Mouse (Mus musculus) limb, embryonic 14.5 days (tissue): ENCODE measurements around the gene Trappc6b. TPM values are rescaled to one million over a fixed set of nuclear protein-coding genes. Genes with fewer than 3 reads are reported as not detected.
A peak's percentile ranks its signal among the peaks of the same experiment; 100 is the strongest.

Experiments
- ATAC-seq: fragments of 200-750 bp; cut with Nextera tagmentation; 2 replicates; pipeline ENCODE4 v1.8.0; 2017; ENCODE audit warnings: low read depth, moderate number of reproducible peaks, moderate TSS enrichment; ENCODE audit not compliant: low FRiP score
- DNase-seq: peaks from one replicate; pipeline ENCODE4 v3.0.0-alpha.2; 2015; ENCODE audit warnings: low spot score
- H3K27ac ChIP-seq: fragments of 300-500 bp; sonication (generic); replicated peaks from 2 replicates; pipeline ENCODE4 v1.5.1; 2014; ENCODE audit warnings: low read depth, mild to moderate bottlenecking, low read length, moderate library complexity, mixed read lengths
- H3K27me3 ChIP-seq: fragments of 300-500 bp; sonication (generic); 2 replicates; pipeline ENCODE4 v1.6.1; 2014; ENCODE audit warnings: low read length, mixed read lengths; ENCODE audit not compliant: control insufficient read depth, insufficient read depth
- H3K36me3 ChIP-seq: fragments of 300-500 bp; sonication (generic); 2 replicates; pipeline ENCODE4 v1.6.1; 2014; ENCODE audit warnings: mild to moderate bottlenecking, low read length, moderate library complexity, mixed read lengths; ENCODE audit not compliant: control insufficient read depth, insufficient read depth
- H3K4me1 ChIP-seq: fragments of 300-500 bp; sonication (generic); 2 replicates; pipeline ENCODE4 v1.6.1; 2014; ENCODE audit warnings: antibody characterized with exemption, low read length, mixed read lengths; ENCODE audit not compliant: control insufficient read depth, insufficient read depth
- H3K4me2 ChIP-seq: fragments of 300-500 bp; sonication (generic); replicated peaks from 2 replicates; pipeline ENCODE4 v1.6.1; 2014; ENCODE audit warnings: low read depth, mild to moderate bottlenecking, low read length, moderate library complexity; ENCODE audit not compliant: severe bottlenecking
- H3K4me3 ChIP-seq: fragments of 300-500 bp; sonication (generic); replicated peaks from 2 replicates; pipeline ENCODE4 v1.5.1; 2014; ENCODE audit warnings: low read length
- H3K9ac ChIP-seq: fragments of 300-500 bp; sonication (generic); 2 replicates; pipeline ENCODE4 v1.6.1; 2014; ENCODE audit warnings: mild to moderate bottlenecking, low read depth, low read length, moderate library complexity; ENCODE audit not compliant: severe bottlenecking
- H3K9me3 ChIP-seq: fragments of 300-500 bp; sonication (generic); 2 replicates; pipeline ENCODE4 v1.6.1; 2016; ENCODE audit warnings: low read length; ENCODE audit not compliant: control insufficient read depth
- POLR2A ChIP-seq: fragments of 200-500 bp; IDR thresholded peaks from 2 replicates; pipeline ENCODE4 v1.8.0; 2012; ENCODE audit warnings: inconsistent platforms, mild to moderate bottlenecking, moderate library complexity, borderline replicate concordance; ENCODE audit not compliant: insufficient read depth, insufficient read length; ENCODE audit errors: extremely low read depth
- WGBS: fragments of 180-500 bp; shearing (Covaris S2); extraction: QIAGEN DNeasy Blood & Tissue Kit; methylation state at CpG from one replicate; pipeline ENCODE4 v1.1.7; 2014; 5-methylcytosine and 5-hydroxymethylcytosine counted together
- polyA plus RNA-seq, 2 experiments: library from polyadenylated mRNA; depleted of rRNA in 1 of 2; stranded (reverse) in 1 of 2; unstranded in 1 of 2; fragments of >200 nt; fragmentation: Nextera tagmentation in 1 of 2; extraction: Ambion mirVana in 1 of 2; gene quantifications; 2 replicates each; pipeline versions ENCODE4 v1.2.1 to v1.2.3; 2012 to 2014

Trappc6b gene
- polyA plus RNA-seq, 2 experiments, result 53.9 to 71.7 TPM

GRCm38 (mm10) chr12:59039971-59040844 lies 21.1 kb downstream of the Trappc6b start:
- Histone ChIP-seq H3K27ac (peak overlapping the region; percentile 67; the same call in 1 of the 2 replicates), H3K4me2 (peak overlapping the region; percentile 15; the same call in 1 of the 2 replicates), H3K27me3 (no peaks in the 10 kb centered on the region), H3K9ac (no peak overlapping the region), H3K36me3 (peaks cover 37% of the 10 kb centered on the region), H3K9me3 (no peaks in the 10 kb centered on the region), H3K4me1 (no peaks in the 10 kb centered on the region), H3K4me3 (no peak overlapping the region)
- 0 out of 2 replicates have a peak, but pooled peaks have one; percentile 8 for TF ChIP-seq POLR2A
- 3% methylated on average over 23 of the region's 23 CpGs for WGBS
- ATAC-seq, result peak; percentile 76
- peak; percentile 59 for DNase-seq

- no peaks in the 10 kb centered on the region for H3K9me3 ChIP-seq
- H3K4me3 ChIP-seq, result no peak overlapping the region
- H3K4me2 ChIP-seq, result no peak overlapping the region
- TF ChIP-seq POLR2A, result no peak
- no peak overlapping the region for H3K27ac ChIP-seq
- no peak for ATAC-seq
- H3K27me3 ChIP-seq, result no peaks in the 10 kb centered on the region
- H3K36me3 ChIP-seq, result peaks cover 29% of the 10 kb centered on the region
- H3K9ac ChIP-seq, result no peak overlapping the region
- H3K4me1 ChIP-seq, result no peaks in the 10 kb centered on the region
- no peak for DNase-seq
- WGBS, result 69% methylated on average over 10 of the region's 10 CpGs
These were observed 21.9 kb downstream of the Trappc6b start for GRCm38 (mm10) chr12:59039162-59039970.

GRCm38 (mm10) chr12:59032101-59032500 lies 29.2 kb downstream of the Trappc6b start:
- Histone ChIP-seq H3K27me3 (no peaks in the 10 kb centered on the region), H3K9ac (no peak overlapping the region), H3K4me3 (no peak overlapping the region), H3K27ac (no peak overlapping the region), H3K4me1 (no peaks in the 10 kb centered on the region), H3K36me3 (peaks cover 9% of the 10 kb centered on the region), H3K4me2 (no peak overlapping the region), H3K9me3 (no peaks in the 10 kb centered on the region)
- DNase-seq, result no peak
- TF ChIP-seq POLR2A, result no peak
- 62% methylated on average over 5 of the region's 5 CpGs for WGBS
- no peak for ATAC-seq

- DNase-seq, result no peak
- H3K4me3 ChIP-seq, result no peak overlapping the region
- no peak overlapping the region for H3K27ac ChIP-seq
- no peaks in the 10 kb centered on the region for H3K4me1 ChIP-seq
- H3K36me3 ChIP-seq, result peaks cover 77% of the 10 kb centered on the region
- H3K27me3 ChIP-seq, result no peaks in the 10 kb centered on the region
- H3K4me2 ChIP-seq, result no peak overlapping the region
- no peak for ATAC-seq
- WGBS, result 82% methylated on average over 4 of the region's 4 CpGs
- TF ChIP-seq POLR2A, result no peak
- H3K9me3 ChIP-seq, result no peaks in the 10 kb centered on the region
- H3K9ac ChIP-seq, result no peak overlapping the region
These were observed 40.0 kb downstream of the Trappc6b start for GRCm38 (mm10) chr12:59021306-59021705.

GRCm38 (mm10) chr12:59019891-59020290 lies 41.4 kb downstream of the Trappc6b start:
- Histone ChIP-seq H3K36me3 (peaks cover 65% of the 10 kb centered on the region), H3K27me3 (no peaks in the 10 kb centered on the region), H3K9me3 (no peaks in the 10 kb centered on the region), H3K27ac (no peak overlapping the region), H3K9ac (no peak overlapping the region), H3K4me3 (no peak overlapping the region), H3K4me2 (no peak overlapping the region), H3K4me1 (no peaks in the 10 kb centered on the region)
- no peak for ATAC-seq
- no peak for TF ChIP-seq POLR2A
- DNase-seq, result no peak
- WGBS, result 87% methylated on average over 2 of the region's 2 CpGs
